Mouse (Mus musculus) forebrain, postnatal 0 days (tissue): ENCODE results near the gene Nrg3. TPM values are rescaled to one million over a fixed set of nuclear protein-coding genes. Genes with fewer than 3 reads are reported as not detected.
A peak's percentile ranks its signal among the peaks of the same experiment; 100 is the strongest.

Experiments
- ATAC-seq: fragments of 200-750 bp; cut with Nextera tagmentation; 2 replicates; pipeline ENCODE4 v1.8.0; 2017; ENCODE audit warnings: mild to moderate bottlenecking, moderate library complexity
- DNase-seq: peaks from one replicate; pipeline ENCODE4 v3.0.0-alpha.2; 2015
- H3K27ac ChIP-seq: fragments of 300-500 bp; sonication (generic); 2 replicates; pipeline ENCODE4 v1.5.1; 2014; ENCODE audit warnings: low read depth, mild to moderate bottlenecking, antibody characterized with exemption, low read length, moderate library complexity, mixed read lengths
- H3K27me3 ChIP-seq: fragments of 300-500 bp; sonication (generic); 2 replicates; pipeline ENCODE4 v1.6.1; 2014; ENCODE audit warnings: mild to moderate bottlenecking, low read length, mixed read lengths; ENCODE audit not compliant: insufficient read depth
- H3K36me3 ChIP-seq: fragments of 300-500 bp; sonication (generic); 2 replicates; pipeline ENCODE4 v1.6.1; 2014; ENCODE audit warnings: mild to moderate bottlenecking, moderate library complexity; ENCODE audit not compliant: insufficient read depth
- H3K4me1 ChIP-seq: fragments of 300-500 bp; sonication (generic); 2 replicates; pipeline ENCODE4 v1.6.1; 2014; ENCODE audit warnings: antibody characterized with exemption; ENCODE audit not compliant: insufficient read depth
- H3K4me2 ChIP-seq: fragments of 300-500 bp; sonication (generic); 2 replicates; pipeline ENCODE4 v1.6.1; 2014; ENCODE audit warnings: low read depth, mild to moderate bottlenecking, moderate library complexity
- H3K4me3 ChIP-seq: fragments of 300-500 bp; sonication (generic); 2 replicates; pipeline ENCODE4 v1.5.1; 2014; ENCODE audit warnings: low read depth, low read length, mixed read lengths
- H3K9ac ChIP-seq: fragments of 300-500 bp; sonication (generic); 2 replicates; pipeline ENCODE4 v1.6.1; 2014; ENCODE audit warnings: mild to moderate bottlenecking
- H3K9me3 ChIP-seq: fragments of 300-500 bp; sonication (generic); 2 replicates; pipeline ENCODE4 v1.6.1; 2016; ENCODE audit warnings: low read length
- CTCF ChIP-seq: sonication (generic); IDR thresholded peaks from 2 replicates; pipeline ENCODE4 v1.5.1; 2016; ENCODE audit warnings: antibody characterized with exemption, control low read depth, low read depth
- WGBS: fragments of 180-500 bp; shearing (Covaris S2); extraction: QIAGEN DNeasy Blood & Tissue Kit; methylation state at CpG from one replicate; pipeline ENCODE4 v1.1.7; 2014; 5-methylcytosine and 5-hydroxymethylcytosine counted together
- polyA plus RNA-seq: library from polyadenylated mRNA; unstranded; fragments of >200 nt; fragmentation: Nextera tagmentation; extraction: Ambion mirVana; gene quantifications from 2 replicates; pipeline ENCODE4 v1.2.1, GENCODE M21; 2015
- total RNA-seq: library from RNA; depleted of rRNA; stranded (reverse); fragments of >200 nt; gene quantifications from 2 replicates; pipeline ENCODE4 v1.2.3, GENCODE M21; 2014

Nrg3 gene
- total and polyA plus RNA-seq, 2 experiments from 2014 or later: 8.1 to 33.1 TPM

DNA sequence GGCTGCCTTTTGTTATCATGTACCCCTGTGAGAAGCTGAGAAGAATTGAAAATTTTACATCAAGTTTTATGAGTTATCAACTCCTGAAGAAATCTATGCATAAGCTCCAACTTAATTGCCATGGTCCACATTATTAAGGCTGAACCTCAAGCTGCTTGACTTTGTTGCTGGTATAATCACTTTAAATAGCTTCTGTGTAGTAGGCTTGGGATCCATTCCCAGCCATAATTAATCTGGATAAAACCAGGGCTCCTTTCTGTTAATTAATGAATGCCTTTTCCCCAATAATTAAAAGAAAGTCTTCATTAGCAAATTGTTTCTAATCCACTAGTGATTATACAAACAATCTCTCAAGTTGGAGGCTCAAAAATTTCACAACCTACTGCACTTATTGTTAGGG lies 742.4 kb downstream of the Nrg3 start:
- DNase-seq (no peak), ATAC-seq (no peak)
- Histone ChIP-seq H3K9me3 (no peaks in the 10 kb centered on the region), H3K9ac (no peak overlapping the region), H3K4me1 (no peaks in the 10 kb centered on the region), H3K4me3 (no peak overlapping the region), H3K4me2 (no peak overlapping the region), H3K27ac (no peak overlapping the region), H3K36me3 (no peaks in the 10 kb centered on the region), H3K27me3 (no peaks in the 10 kb centered on the region)
- no peak for TF ChIP-seq CTCF

DNA sequence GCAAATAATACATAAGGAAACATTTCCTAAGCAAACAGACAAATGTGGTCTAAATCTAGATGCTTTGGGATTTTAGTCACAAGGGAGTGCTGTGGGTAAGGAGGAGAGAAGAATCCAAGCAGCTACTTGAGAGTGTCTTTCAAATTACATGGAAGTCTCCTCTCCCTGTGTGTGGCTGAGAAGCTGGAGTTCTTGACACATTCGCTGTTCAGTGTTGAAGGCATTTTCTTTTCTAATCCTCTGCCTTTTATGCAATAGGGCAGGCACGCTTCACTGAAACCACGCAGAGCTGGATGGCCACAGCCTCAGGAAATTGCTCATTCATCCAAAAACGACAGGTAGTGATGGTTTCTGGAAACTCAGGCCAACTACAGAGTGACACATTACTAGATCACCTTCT lies 769.0 kb downstream of the Nrg3 start:
- DNase-seq (peak; percentile 11), ATAC-seq (no peak)
- WGBS: 10% methylated on average over 4 of the region's 4 CpGs
- no peaks in the 10 kb centered on the region for H3K27me3 ChIP-seq
- H3K4me3 ChIP-seq: no peak overlapping the region
- H3K9me3 ChIP-seq: no peaks in the 10 kb centered on the region
- TF ChIP-seq CTCF: peak; percentile 33
- H3K27ac ChIP-seq: no peak overlapping the region
- no peaks in the 10 kb centered on the region for H3K36me3 ChIP-seq
- H3K4me2 ChIP-seq: no peak overlapping the region
- peaks cover 5% of the 10 kb centered on the region; the same call in 1 of the 2 replicates for H3K4me1 ChIP-seq
- no peak overlapping the region for H3K9ac ChIP-seq

DNA sequence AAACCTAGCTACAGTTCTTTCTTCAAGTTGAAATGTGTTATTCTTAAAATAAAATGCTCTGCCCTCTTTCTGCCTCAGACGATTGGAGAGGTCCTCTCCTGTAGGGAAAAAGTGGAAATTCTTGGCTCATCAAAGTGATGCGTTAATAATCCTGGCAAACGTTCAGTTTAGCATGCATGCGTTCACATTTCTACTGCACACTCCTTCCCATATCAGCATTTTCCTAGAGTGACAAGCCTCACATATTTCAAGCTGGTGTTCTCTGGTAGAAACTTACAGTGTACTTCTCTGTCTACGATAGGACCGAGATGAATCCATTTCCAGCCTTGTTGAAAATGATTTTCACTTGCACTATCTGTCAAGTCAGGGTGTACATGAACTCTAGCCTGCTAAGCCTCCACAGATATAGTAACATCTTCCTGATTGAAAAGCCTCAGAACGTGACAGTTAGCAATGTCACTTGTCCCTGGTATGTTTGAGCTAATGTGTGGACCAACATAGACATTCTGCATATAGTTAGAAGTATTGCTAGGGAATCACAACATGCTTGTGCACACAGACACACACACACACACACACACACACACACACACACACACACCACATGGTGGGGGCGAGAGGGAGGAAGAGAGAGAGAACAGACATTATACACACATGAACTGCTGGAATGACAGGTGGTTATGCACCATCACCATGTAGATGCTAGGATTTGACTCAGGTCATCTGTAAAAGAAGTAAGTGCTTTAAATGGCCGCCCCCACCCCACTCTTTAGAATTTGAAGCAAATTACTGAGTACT lies 770.1 kb downstream of the Nrg3 start:
- H3K9me3 ChIP-seq: no peaks in the 10 kb centered on the region
- no peak overlapping the region for H3K4me2 ChIP-seq
- H3K4me1 ChIP-seq: peaks cover 5% of the 10 kb centered on the region; the same call in 1 of the 2 replicates
- ATAC-seq (peak; percentile 14), DNase-seq (peak; percentile 24)
- WGBS: 48% methylated on average over 9 of the region's 9 CpGs
- TF ChIP-seq CTCF: no peak
- no peak overlapping the region for H3K9ac ChIP-seq
- H3K4me3 ChIP-seq: no peak overlapping the region
- no peak overlapping the region for H3K27ac ChIP-seq
- H3K27me3 ChIP-seq: no peaks in the 10 kb centered on the region
- H3K36me3 ChIP-seq: no peaks in the 10 kb centered on the region

DNA sequence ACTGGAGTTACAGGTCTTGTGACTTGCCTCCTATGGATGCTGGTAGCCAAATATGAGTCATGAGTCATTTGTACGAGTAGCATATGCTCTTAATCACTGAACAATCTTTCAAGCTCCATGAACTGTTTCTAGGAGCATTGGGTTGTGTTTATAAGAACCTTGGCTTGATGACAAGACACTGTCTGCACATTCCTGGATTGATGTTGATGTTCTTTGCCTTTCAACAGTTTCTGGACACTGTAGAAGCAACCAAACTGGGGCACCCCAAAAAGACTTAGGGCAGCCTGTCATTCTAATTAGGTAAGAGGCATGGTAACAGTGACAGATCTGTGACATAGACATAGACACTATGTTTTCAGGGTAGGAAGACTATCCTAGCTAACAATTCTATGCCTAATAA lies 771.5 kb downstream of the Nrg3 start:
- 47% methylated on average over 1 of the region's 1 CpGs for WGBS
- no peak for ATAC-seq
- Histone ChIP-seq H3K4me3 (no peak overlapping the region), H3K9me3 (no peaks in the 10 kb centered on the region), H3K27ac (no peak overlapping the region), H3K27me3 (no peaks in the 10 kb centered on the region), H3K4me2 (no peak overlapping the region), H3K9ac (no peak overlapping the region), H3K36me3 (no peaks in the 10 kb centered on the region), H3K4me1 (peaks cover 5% of the 10 kb centered on the region; the same call in 1 of the 2 replicates)
- no peak for DNase-seq
- no peak for TF ChIP-seq CTCF

DNA sequence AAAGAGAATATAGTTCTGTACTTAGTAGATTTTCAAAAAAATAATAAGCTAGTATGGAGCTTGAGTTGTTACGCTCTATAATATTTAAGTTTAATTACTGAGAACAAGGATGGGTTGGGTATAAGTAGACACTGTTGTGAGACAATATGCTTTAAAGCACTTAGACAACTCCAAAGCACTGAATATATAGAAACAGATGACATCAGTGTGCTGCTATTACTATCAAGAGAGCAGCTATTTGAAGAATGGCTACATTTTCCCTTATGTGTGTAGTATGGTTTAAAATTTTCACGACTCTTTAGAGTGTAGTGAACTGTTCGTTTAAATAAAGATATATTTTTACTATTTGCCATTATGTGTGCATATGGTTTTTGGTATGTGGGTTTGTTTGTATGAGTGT lies 771.9 kb downstream of the Nrg3 start:
- 94% methylated on average over 3 of the region's 3 CpGs for WGBS

DNA sequence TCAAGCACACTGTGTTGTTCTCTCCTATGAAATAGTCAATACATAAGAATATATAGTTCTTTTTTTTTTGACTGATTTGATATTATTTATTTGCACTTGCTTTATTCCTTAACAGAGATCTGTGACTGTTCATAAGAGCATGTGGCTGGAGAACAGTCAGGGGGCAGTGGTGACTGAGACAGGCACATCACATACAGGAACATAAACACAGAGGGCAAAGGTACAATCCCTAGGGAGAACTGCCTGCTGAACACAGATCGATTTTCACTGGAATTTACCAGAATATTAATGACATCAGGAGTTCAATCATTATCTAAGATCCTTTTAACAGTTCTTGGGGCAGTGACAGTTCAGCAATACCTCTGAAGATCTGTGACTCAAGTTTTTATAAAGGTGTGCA lies 812.9 kb downstream of the Nrg3 start:
- WGBS: 66% methylated on average over 1 of the region's 1 CpGs
- no peak for TF ChIP-seq CTCF
- ATAC-seq (no peak), DNase-seq (no peak)
- Histone ChIP-seq H3K9me3 (no peaks in the 10 kb centered on the region), H3K36me3 (no peaks in the 10 kb centered on the region), H3K27me3 (no peaks in the 10 kb centered on the region), H3K4me3 (no peak overlapping the region), H3K27ac (no peak overlapping the region), H3K4me2 (no peak overlapping the region), H3K4me1 (no peaks in the 10 kb centered on the region), H3K9ac (no peak overlapping the region)

More for the DNA sequence above, 771.9 kb downstream of the Nrg3 start:
- Histone ChIP-seq H3K9me3 (no peaks in the 10 kb centered on the region), H3K27me3 (no peaks in the 10 kb centered on the region), H3K4me2 (no peak overlapping the region), H3K36me3 (no peaks in the 10 kb centered on the region), H3K9ac (no peak overlapping the region), H3K27ac (no peak overlapping the region), H3K4me1 (peaks cover 5% of the 10 kb centered on the region; the same call in 1 of the 2 replicates), H3K4me3 (no peak overlapping the region)
- no peak for ATAC-seq
- no peak for DNase-seq
- no peak for TF ChIP-seq CTCF

DNA sequence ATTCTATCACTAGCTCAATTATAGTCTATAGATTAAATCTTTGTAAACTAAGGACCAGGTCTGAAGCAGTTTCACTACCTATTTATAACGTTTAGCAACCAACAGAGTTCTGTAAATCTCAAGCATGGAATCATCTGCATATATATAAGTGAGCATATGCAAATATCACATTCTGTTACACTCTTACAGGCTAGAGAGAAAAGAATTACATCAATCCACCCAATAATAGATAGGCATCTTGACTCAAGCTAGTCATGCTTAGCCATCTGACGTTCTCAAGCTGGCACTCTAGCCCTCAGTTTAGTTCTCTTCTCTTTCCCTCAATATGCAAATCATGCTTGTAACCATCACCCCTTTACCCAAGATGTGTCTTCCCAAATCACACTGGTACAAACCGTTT lies 835.8 kb downstream of the Nrg3 start:
- no peak overlapping the region for H3K4me2 ChIP-seq
- peak; percentile 60; the same call in 1 of the 2 replicates for ATAC-seq
- no peak overlapping the region for H3K9ac ChIP-seq
- no peaks in the 10 kb centered on the region for H3K4me1 ChIP-seq
- no peak for TF ChIP-seq CTCF
- H3K4me3 ChIP-seq: no peak overlapping the region
- 67% methylated on average over 3 of the region's 3 CpGs for WGBS
- H3K36me3 ChIP-seq: no peaks in the 10 kb centered on the region
- DNase-seq: peak; percentile 3
- no peaks in the 10 kb centered on the region for H3K27me3 ChIP-seq
- no peaks in the 10 kb centered on the region for H3K9me3 ChIP-seq
- H3K27ac ChIP-seq: no peak overlapping the region
